Mouse (Mus musculus): ENCODE measurements around the gene Fap. TPM values are rescaled to one million over a fixed set of nuclear protein-coding genes. Genes with fewer than 3 reads are reported as not detected.

Fap gene
- polyA plus RNA-seq, 1 experiment from 2014 or later = 6.1 TPM

- Histone ChIP-seq H3K9me3 (replicated peaks; ENCODE audit: low read length) (no peaks in the 10 kb centered on the region), H3K27me3 (ENCODE audit: insufficient read depth, low read length) (no peaks in the 10 kb centered on the region), H3K27ac (no peak overlapping the region), H3K4me2 (ENCODE audit: low read length) (no peak overlapping the region), H3K4me1 (replicated peaks; ENCODE audit: insufficient read depth, low read length) (no peaks in the 10 kb centered on the region), H3K9ac (ENCODE audit: low read depth, low read length) (no peak overlapping the region), H3K4me3 (replicated peaks; ENCODE audit: low read depth, low read length) (no peak overlapping the region), H3K36me3 (ENCODE audit: insufficient read depth, low read length) (no peaks in the 10 kb centered on the region)
- DNase-seq (ENCODE audit: low spot score) (no peak), ATAC-seq (replicated peaks; ENCODE audit: low FRiP score, low read depth) (no peak)
- no peak for TF ChIP-seq CTCF (IDR thresholded peaks at IDR 0.05; ENCODE audit: low read depth)
- 71% methylated on average over 4 of the region's 4 CpGs for WGBS
These were observed 24.7 kb downstream of the Fap start for GRCm38 (mm10) chr2:62549131-62549530.

GRCm38 (mm10) chr2:62548104-62548503 is 25.8 kb downstream of the Fap start:
- Histone ChIP-seq H3K36me3 (ENCODE audit: insufficient read depth, low read length) (no peaks in the 10 kb centered on the region), H3K27me3 (ENCODE audit: insufficient read depth, low read length) (no peaks in the 10 kb centered on the region), H3K4me3 (replicated peaks; ENCODE audit: low read depth, low read length) (no peak overlapping the region), H3K4me2 (ENCODE audit: low read length) (no peak overlapping the region), H3K4me1 (replicated peaks; ENCODE audit: insufficient read depth, low read length) (no peaks in the 10 kb centered on the region), H3K9ac (ENCODE audit: low read depth, low read length) (no peak overlapping the region), H3K27ac (no peak overlapping the region), H3K9me3 (replicated peaks; ENCODE audit: low read length) (no peaks in the 10 kb centered on the region)
- DNase-seq (ENCODE audit: low spot score) = no peak
- WGBS = 93% methylated on average over 5 of the region's 5 CpGs
- no peak for TF ChIP-seq CTCF (IDR thresholded peaks at IDR 0.05; ENCODE audit: low read depth)
- no peak for ATAC-seq (replicated peaks; ENCODE audit: low FRiP score, low read depth)

- H3K9me3 ChIP-seq (replicated peaks; ENCODE audit: low read length) = no peaks in the 10 kb centered on the region
- H3K36me3 ChIP-seq (ENCODE audit: insufficient read depth, low read length) = no peaks in the 10 kb centered on the region
- ATAC-seq (replicated peaks; ENCODE audit: low FRiP score, low read depth) = no peak
- H3K9ac ChIP-seq (ENCODE audit: low read depth, low read length) = no peak overlapping the region
- TF ChIP-seq CTCF (IDR thresholded peaks at IDR 0.05; ENCODE audit: low read depth) = no peak
- DNase-seq (ENCODE audit: low spot score) = no peak
- H3K4me1 ChIP-seq (replicated peaks; ENCODE audit: insufficient read depth, low read length) = no peaks in the 10 kb centered on the region
- no peak overlapping the region for H3K4me3 ChIP-seq (replicated peaks; ENCODE audit: low read depth, low read length)
- no peak overlapping the region for H3K4me2 ChIP-seq (ENCODE audit: low read length)
- H3K27ac ChIP-seq = no peak overlapping the region
- 84% methylated on average over 8 of the region's 8 CpGs for WGBS
- H3K27me3 ChIP-seq (ENCODE audit: insufficient read depth, low read length) = no peaks in the 10 kb centered on the region
These were observed 38.4 kb downstream of the Fap start for GRCm38 (mm10) chr2:62535483-62535882.

- no peak for DNase-seq (ENCODE audit: low spot score)
- WGBS = 52% methylated on average over 1 of the region's 1 CpGs
- Histone ChIP-seq H3K27me3 (ENCODE audit: insufficient read depth, low read length) (no peaks in the 10 kb centered on the region), H3K4me3 (replicated peaks; ENCODE audit: low read depth, low read length) (no peak overlapping the region), H3K9ac (ENCODE audit: low read depth, low read length) (no peak overlapping the region), H3K27ac (no peak overlapping the region), H3K9me3 (replicated peaks; ENCODE audit: low read length) (no peaks in the 10 kb centered on the region), H3K4me1 (replicated peaks; ENCODE audit: insufficient read depth, low read length) (no peaks in the 10 kb centered on the region), H3K36me3 (ENCODE audit: insufficient read depth, low read length) (no peaks in the 10 kb centered on the region), H3K4me2 (ENCODE audit: low read length) (no peak overlapping the region)
- no peak for TF ChIP-seq CTCF (IDR thresholded peaks at IDR 0.05; ENCODE audit: low read depth)
- no peak for ATAC-seq (replicated peaks; ENCODE audit: low FRiP score, low read depth)
These were observed 42.8 kb downstream of the Fap start for GRCm38 (mm10) chr2:62531065-62531464.

GRCm38 (mm10) chr2:62526399-62526798 is 47.5 kb downstream of the Fap start:
- no peak overlapping the region for H3K4me3 ChIP-seq (replicated peaks; ENCODE audit: low read depth, low read length)
- no peak overlapping the region for H3K27ac ChIP-seq
- whole genome bisulfite sequencing = 92% methylated on average over 9 of the region's 9 CpGs
- H3K9me3 ChIP-seq (replicated peaks; ENCODE audit: low read length) = no peaks in the 10 kb centered on the region
- DNase-seq (ENCODE audit: low spot score) = no peak
- no peak overlapping the region for H3K4me2 ChIP-seq (ENCODE audit: low read length)
- no peaks in the 10 kb centered on the region for H3K36me3 ChIP-seq (ENCODE audit: insufficient read depth, low read length)
- no peak for TF ChIP-seq CTCF (IDR thresholded peaks at IDR 0.05; ENCODE audit: low read depth)
- no peak overlapping the region for H3K9ac ChIP-seq (ENCODE audit: low read depth, low read length)
- ATAC-seq (replicated peaks; ENCODE audit: low FRiP score, low read depth) = no peak
- H3K4me1 ChIP-seq (replicated peaks; ENCODE audit: insufficient read depth, low read length) = no peaks in the 10 kb centered on the region
- no peaks in the 10 kb centered on the region for H3K27me3 ChIP-seq (ENCODE audit: insufficient read depth, low read length)

GRCm38 (mm10) chr2:62517790-62518189 is 56.1 kb downstream of the Fap start:
- H3K27ac ChIP-seq = no peak overlapping the region
- no peak overlapping the region for H3K9ac ChIP-seq (ENCODE audit: low read depth, low read length)
- ATAC-seq (replicated peaks; ENCODE audit: low FRiP score, low read depth) (no peak), DNase-seq (ENCODE audit: low spot score) (no peak)
- no peaks in the 10 kb centered on the region for H3K4me1 ChIP-seq (replicated peaks; ENCODE audit: insufficient read depth, low read length)
- 76% methylated on average over 2 of the region's 2 CpGs for WGBS
- no peak for TF ChIP-seq CTCF (IDR thresholded peaks at IDR 0.05; ENCODE audit: low read depth)
- no peak overlapping the region for H3K4me3 ChIP-seq (replicated peaks; ENCODE audit: low read depth, low read length)
- H3K36me3 ChIP-seq (ENCODE audit: insufficient read depth, low read length) = no peaks in the 10 kb centered on the region
- no peaks in the 10 kb centered on the region for H3K27me3 ChIP-seq (ENCODE audit: insufficient read depth, low read length)
- H3K9me3 ChIP-seq (replicated peaks; ENCODE audit: low read length) = no peaks in the 10 kb centered on the region
- H3K4me2 ChIP-seq (ENCODE audit: low read length) = no peak overlapping the region

GRCm38 (mm10) chr2:62514477-62514876 is 59.4 kb downstream of the Fap start:
- no peak overlapping the region for H3K4me2 ChIP-seq (ENCODE audit: low read length)
- DNase-seq (ENCODE audit: low spot score) (no peak), ATAC-seq (replicated peaks; ENCODE audit: low FRiP score, low read depth) (no peak)
- WGBS = 84% methylated on average over 6 of the region's 6 CpGs
- no peak overlapping the region for H3K27ac ChIP-seq
- no peaks in the 10 kb centered on the region for H3K9me3 ChIP-seq (replicated peaks; ENCODE audit: low read length)
- H3K36me3 ChIP-seq (ENCODE audit: insufficient read depth, low read length) = no peaks in the 10 kb centered on the region
- TF ChIP-seq CTCF (IDR thresholded peaks at IDR 0.05; ENCODE audit: low read depth) = no peak
- H3K9ac ChIP-seq (ENCODE audit: low read depth, low read length) = no peak overlapping the region
- no peaks in the 10 kb centered on the region for H3K4me1 ChIP-seq (replicated peaks; ENCODE audit: insufficient read depth, low read length)
- no peak overlapping the region for H3K4me3 ChIP-seq (replicated peaks; ENCODE audit: low read depth, low read length)
- no peaks in the 10 kb centered on the region for H3K27me3 ChIP-seq (ENCODE audit: insufficient read depth, low read length)

Data from kidney, postnatal 0 days (tissue).